Mouse (Mus musculus) hematopoietic multipotent progenitor cell, adult 10-12 weeks (in vitro differentiated cells): ENCODE data around the gene Gm14440. TPM values are rescaled to one million over a fixed set of nuclear protein-coding genes. Genes with fewer than 3 reads are reported as not detected.

Source experiments
- polyA plus RNA-seq: library from polyadenylated mRNA; stranded (reverse); fragments of >175 nt; gene quantifications from 2 replicates; pipeline ENCODE4 v1.2.3, GENCODE M21; 2012; ENCODE audit warnings: low replicate concordance

Gene Gm14440
- 0.16 TPM in 1 of 2 replicates, not detected in the other for polyA plus RNA-seq

GRCm38 (mm10) chr2:175274825-175275224, at the start of gene Gm14440:
Gene Gm14440, plus strand, starts transcription at chr2:175275125.

Other genes with a start within 250 kb of the Gm14440 start
- not detected in 2 replicates for gene Gm14393, start 207.3 kb upstream of the Gm14440 start, polyA plus RNA-seq
- 0.22 and 0.29 TPM in 2 replicates for gene Gm14399, start 133.1 kb upstream of the Gm14440 start, polyA plus RNA-seq
- 0.02 and 0.04 TPM in 2 replicates for gene Gm14443, start 99.3 kb upstream of the Gm14440 start, polyA plus RNA-seq
- gene Gm14391, start 68.2 kb upstream of the Gm14440 start, polyA plus RNA-seq = 0.53 and 0.76 TPM in 2 replicates
- 0.11 and 0.46 TPM in 2 replicates for gene Gm4631, start 63.1 kb downstream of the Gm14440 start, polyA plus RNA-seq
- 0.38 and 0.56 TPM in 2 replicates for gene Zfp968, start 97.3 kb downstream of the Gm14440 start, polyA plus RNA-seq
- gene Gm4724, start 160.7 kb downstream of the Gm14440 start, polyA plus RNA-seq = not detected in 2 replicates
- gene Zfp965, start 194.9 kb downstream of the Gm14440 start, polyA plus RNA-seq = not detected in 2 replicates